Mouse (Mus musculus): ENCODE results near the gene Gm8764. TPM values are rescaled to one million over a fixed set of nuclear protein-coding genes. Genes with fewer than 3 reads are reported as not detected.
"Not testable (repeated sequence)": the region's sequence is repeated elsewhere in the genome, so short reads cannot be mapped to it uniquely, and the experiment has no call there.

Gene Gm8764
- polyA plus RNA-seq (2015; fragmentation: Nextera tagmentation; extraction: Ambion mirVana): not detected in 2 replicates

- not testable (repeated sequence) for H3K4me3 ChIP-seq (replicated peaks; ENCODE audit: low read depth, low read length); H3K36me3 ChIP-seq (ENCODE audit: insufficient read depth, low read length); H3K9me3 ChIP-seq (replicated peaks; ENCODE audit: low read length); DNase-seq (ENCODE audit: low spot score); H3K27me3 ChIP-seq (ENCODE audit: insufficient read depth, low read length); H3K27ac ChIP-seq; H3K9ac ChIP-seq (ENCODE audit: low read depth, low read length); H3K4me1 ChIP-seq (replicated peaks; ENCODE audit: insufficient read depth, low read length); ATAC-seq (replicated peaks; ENCODE audit: low FRiP score, low read depth); H3K4me2 ChIP-seq (ENCODE audit: low read length)
- no CpG with 5 or more reads among the region's 3 CpGs for WGBS
These were observed at the start of gene Gm8764 for GRCm38 (mm10) chr10:104159706-104160105. Gm8764 (plus strand) TSS chr10:104160006.

- no peak for ATAC-seq (replicated peaks; ENCODE audit: low FRiP score, low read depth)
- no peak for DNase-seq (ENCODE audit: low spot score)
These were observed 49.8 kb upstream of the Gm8764 start for GRCm38 (mm10) chr10:104110044-104110443.

GRCm38 (mm10) chr10:104118312-104118711 lies 41.5 kb upstream of the Gm8764 start:
- Histone ChIP-seq H3K27me3 (ENCODE audit: insufficient read depth, low read length) (no peaks in the 10 kb centered on the region), H3K4me3 (replicated peaks; ENCODE audit: low read depth, low read length) (no peak overlapping the region), H3K4me2 (ENCODE audit: low read length) (no peak overlapping the region), H3K4me1 (replicated peaks; ENCODE audit: insufficient read depth, low read length) (no peaks in the 10 kb centered on the region), H3K27ac (no peak overlapping the region), H3K9ac (ENCODE audit: low read depth, low read length) (no peak overlapping the region), H3K9me3 (replicated peaks; ENCODE audit: low read length) (no peaks in the 10 kb centered on the region), H3K36me3 (ENCODE audit: insufficient read depth, low read length) (no peaks in the 10 kb centered on the region)
- 28% methylated on average over 2 of the region's 2 CpGs for WGBS
- DNase-seq (ENCODE audit: low spot score) (peak; percentile 68), ATAC-seq (replicated peaks; ENCODE audit: low FRiP score, low read depth) (no peak)
- no peak for TF ChIP-seq CTCF (IDR thresholded peaks at IDR 0.05; ENCODE audit: low read depth)

More at GRCm38 (mm10) chr10:104110044-104110443, 49.8 kb upstream of the Gm8764 start:
- H3K4me1 ChIP-seq (replicated peaks; ENCODE audit: insufficient read depth, low read length): no peaks in the 10 kb centered on the region
- H3K9ac ChIP-seq (ENCODE audit: low read depth, low read length): no peak overlapping the region
- no peaks in the 10 kb centered on the region for H3K36me3 ChIP-seq (ENCODE audit: insufficient read depth, low read length)
- H3K9me3 ChIP-seq (replicated peaks; ENCODE audit: low read length): no peaks in the 10 kb centered on the region
- 55% methylated on average over 3 of the region's 3 CpGs for WGBS
- no peaks in the 10 kb centered on the region for H3K27me3 ChIP-seq (ENCODE audit: insufficient read depth, low read length)
- no peak for TF ChIP-seq CTCF (IDR thresholded peaks at IDR 0.05; ENCODE audit: low read depth)
- H3K27ac ChIP-seq: no peak overlapping the region
- no peak overlapping the region for H3K4me3 ChIP-seq (replicated peaks; ENCODE audit: low read depth, low read length)
- H3K4me2 ChIP-seq (ENCODE audit: low read length): no peak overlapping the region

DNA sequence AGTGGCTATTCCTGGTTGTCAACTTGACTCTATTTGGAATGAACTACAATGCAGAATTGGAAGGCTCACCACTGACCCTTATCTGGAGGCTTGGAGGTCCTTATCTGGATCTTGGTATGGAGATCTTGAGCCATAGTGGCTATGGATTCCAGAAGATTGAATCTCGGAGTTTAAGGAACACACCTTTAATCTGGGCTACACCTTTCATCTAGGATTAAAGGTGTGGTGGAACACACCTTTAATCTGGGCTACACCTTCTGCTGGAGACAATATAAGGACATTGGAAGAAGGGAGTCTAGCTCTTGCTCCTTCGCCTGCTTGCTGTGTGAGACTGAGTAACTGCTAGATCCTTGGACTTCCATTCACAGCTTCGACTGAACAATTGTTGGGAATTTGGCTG lies 17.1 kb upstream of the Gm8764 start, which contains the start of gene Gm21293:
Gm21293 (plus strand) TSS at position 301 of the 400 bp plus-strand sequence.
- not testable (repeated sequence) for H3K4me1 ChIP-seq (replicated peaks; ENCODE audit: insufficient read depth, low read length); H3K27me3 ChIP-seq (ENCODE audit: insufficient read depth, low read length); H3K36me3 ChIP-seq (ENCODE audit: insufficient read depth, low read length); DNase-seq (ENCODE audit: low spot score); H3K27ac ChIP-seq; H3K9me3 ChIP-seq (replicated peaks; ENCODE audit: low read length); H3K4me3 ChIP-seq (replicated peaks; ENCODE audit: low read depth, low read length); ATAC-seq (replicated peaks; ENCODE audit: low FRiP score, low read depth); H3K4me2 ChIP-seq (ENCODE audit: low read length); H3K9ac ChIP-seq (ENCODE audit: low read depth, low read length)
- no CpG with 5 or more reads among the region's 3 CpGs for WGBS

DNA sequence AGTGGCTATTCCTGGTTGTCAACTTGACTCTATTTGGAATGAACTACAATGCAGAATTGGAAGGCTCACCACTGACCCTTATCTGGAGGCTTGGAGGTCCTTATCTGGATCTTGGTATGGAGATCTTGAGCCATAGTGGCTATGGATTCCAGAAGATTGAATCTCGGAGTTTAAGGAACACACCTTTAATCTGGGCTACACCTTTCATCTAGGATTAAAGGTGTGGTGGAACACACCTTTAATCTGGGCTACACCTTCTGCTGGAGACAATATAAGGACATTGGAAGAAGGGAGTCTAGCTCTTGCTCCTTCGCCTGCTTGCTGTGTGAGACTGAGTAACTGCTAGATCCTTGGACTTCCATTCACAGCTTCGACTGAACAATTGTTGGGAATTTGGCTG lies 8.6 kb upstream of the Gm8764 start, which contains the start of gene Gm6763:
Gm6763 (plus strand) TSS at position 301 of the 400 bp plus-strand sequence.
- no CpG with 5 or more reads among the region's 3 CpGs for WGBS
- DNase-seq (ENCODE audit: low spot score); H3K27ac ChIP-seq; H3K36me3 ChIP-seq (ENCODE audit: insufficient read depth, low read length); H3K9ac ChIP-seq (ENCODE audit: low read depth, low read length); H3K9me3 ChIP-seq (replicated peaks; ENCODE audit: low read length); H3K4me1 ChIP-seq (replicated peaks; ENCODE audit: insufficient read depth, low read length); H3K4me3 ChIP-seq (replicated peaks; ENCODE audit: low read depth, low read length); H3K27me3 ChIP-seq (ENCODE audit: insufficient read depth, low read length); ATAC-seq (replicated peaks; ENCODE audit: low FRiP score, low read depth); H3K4me2 ChIP-seq (ENCODE audit: low read length): not testable (repeated sequence)

- not testable (repeated sequence) for H3K9ac ChIP-seq (ENCODE audit: low read depth, low read length); H3K4me1 ChIP-seq (replicated peaks; ENCODE audit: insufficient read depth, low read length); H3K27ac ChIP-seq; H3K9me3 ChIP-seq (replicated peaks; ENCODE audit: low read length); H3K4me3 ChIP-seq (replicated peaks; ENCODE audit: low read depth, low read length); DNase-seq (ENCODE audit: low spot score); H3K27me3 ChIP-seq (ENCODE audit: insufficient read depth, low read length); H3K4me2 ChIP-seq (ENCODE audit: low read length); H3K36me3 ChIP-seq (ENCODE audit: insufficient read depth, low read length); ATAC-seq (replicated peaks; ENCODE audit: low FRiP score, low read depth)
- WGBS: no CpG with 5 or more reads among the region's 3 CpGs
These were observed 8.4 kb downstream of the Gm8764 start, which contains the start of gene Gm21304 for GRCm38 (mm10) chr10:104168215-104168614. Gm21304 (plus strand) TSS chr10:104168515.

DNA sequence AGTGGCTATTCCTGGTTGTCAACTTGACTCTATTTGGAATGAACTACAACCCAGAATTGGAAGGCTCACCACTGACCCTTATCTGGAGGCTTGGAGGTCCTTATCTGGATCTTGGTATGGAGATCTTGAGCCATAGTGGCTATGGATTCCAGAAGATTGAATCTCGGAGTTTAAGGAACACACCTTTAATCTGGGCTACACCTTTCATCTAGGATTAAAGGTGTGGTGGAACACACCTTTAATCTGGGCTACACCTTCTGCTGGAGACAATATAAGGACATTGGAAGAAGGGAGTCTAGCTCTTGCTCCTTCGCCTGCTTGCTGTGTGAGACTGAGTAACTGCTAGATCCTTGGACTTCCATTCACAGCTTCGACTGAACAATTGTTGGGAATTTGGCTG lies 16.9 kb downstream of the Gm8764 start, which contains the start of gene Gm21312:
Gm21312 (plus strand) TSS at position 301 of the 400 bp plus-strand sequence.
- not testable (repeated sequence) for H3K4me2 ChIP-seq (ENCODE audit: low read length); H3K9ac ChIP-seq (ENCODE audit: low read depth, low read length); H3K27me3 ChIP-seq (ENCODE audit: insufficient read depth, low read length); H3K27ac ChIP-seq; H3K36me3 ChIP-seq (ENCODE audit: insufficient read depth, low read length); H3K9me3 ChIP-seq (replicated peaks; ENCODE audit: low read length); H3K4me1 ChIP-seq (replicated peaks; ENCODE audit: insufficient read depth, low read length); H3K4me3 ChIP-seq (replicated peaks; ENCODE audit: low read depth, low read length); ATAC-seq (replicated peaks; ENCODE audit: low FRiP score, low read depth); DNase-seq (ENCODE audit: low spot score)
- no CpG with 5 or more reads among the region's 3 CpGs for WGBS

GRCm38 (mm10) chr10:104185233-104185632 lies 25.4 kb downstream of the Gm8764 start, which contains the start of gene Gm20765:
Gm20765 (plus strand) TSS chr10:104185533.
- not testable (repeated sequence) for H3K4me1 ChIP-seq (replicated peaks; ENCODE audit: insufficient read depth, low read length); DNase-seq (ENCODE audit: low spot score); H3K4me2 ChIP-seq (ENCODE audit: low read length); H3K27ac ChIP-seq; H3K9ac ChIP-seq (ENCODE audit: low read depth, low read length); H3K9me3 ChIP-seq (replicated peaks; ENCODE audit: low read length); H3K27me3 ChIP-seq (ENCODE audit: insufficient read depth, low read length); H3K36me3 ChIP-seq (ENCODE audit: insufficient read depth, low read length); ATAC-seq (replicated peaks; ENCODE audit: low FRiP score, low read depth); H3K4me3 ChIP-seq (replicated peaks; ENCODE audit: low read depth, low read length)
- no CpG with 5 or more reads among the region's 3 CpGs for WGBS

DNA sequence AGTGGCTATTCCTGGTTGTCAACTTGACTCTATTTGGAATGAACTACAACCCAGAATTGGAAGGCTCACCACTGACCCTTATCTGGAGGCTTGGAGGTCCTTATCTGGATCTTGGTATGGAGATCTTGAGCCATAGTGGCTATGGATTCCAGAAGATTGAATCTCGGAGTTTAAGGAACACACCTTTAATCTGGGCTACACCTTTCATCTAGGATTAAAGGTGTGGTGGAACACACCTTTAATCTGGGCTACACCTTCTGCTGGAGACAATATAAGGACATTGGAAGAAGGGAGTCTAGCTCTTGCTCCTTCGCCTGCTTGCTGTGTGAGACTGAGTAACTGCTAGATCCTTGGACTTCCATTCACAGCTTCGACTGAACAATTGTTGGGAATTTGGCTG lies 33.9 kb downstream of the Gm8764 start, which contains the start of gene Gm4340:
Gm4340 (plus strand) TSS at position 301 of the 400 bp plus-strand sequence.
- H3K4me3 ChIP-seq (replicated peaks; ENCODE audit: low read depth, low read length); H3K9ac ChIP-seq (ENCODE audit: low read depth, low read length); ATAC-seq (replicated peaks; ENCODE audit: low FRiP score, low read depth); H3K36me3 ChIP-seq (ENCODE audit: insufficient read depth, low read length); H3K27ac ChIP-seq; H3K9me3 ChIP-seq (replicated peaks; ENCODE audit: low read length); DNase-seq (ENCODE audit: low spot score); H3K27me3 ChIP-seq (ENCODE audit: insufficient read depth, low read length); H3K4me1 ChIP-seq (replicated peaks; ENCODE audit: insufficient read depth, low read length); H3K4me2 ChIP-seq (ENCODE audit: low read length): not testable (repeated sequence)
- no CpG with 5 or more reads among the region's 3 CpGs for WGBS
